Mouse (Mus musculus): ENCODE results near the gene Ece1. TPM values are rescaled to one million over a fixed set of nuclear protein-coding genes. Genes with fewer than 3 reads are reported as not detected.

Gene Ece1
- total and polyA plus RNA-seq, 3 experiments = under 0.01 to 0.02 TPM; not detected in 1

DNA sequence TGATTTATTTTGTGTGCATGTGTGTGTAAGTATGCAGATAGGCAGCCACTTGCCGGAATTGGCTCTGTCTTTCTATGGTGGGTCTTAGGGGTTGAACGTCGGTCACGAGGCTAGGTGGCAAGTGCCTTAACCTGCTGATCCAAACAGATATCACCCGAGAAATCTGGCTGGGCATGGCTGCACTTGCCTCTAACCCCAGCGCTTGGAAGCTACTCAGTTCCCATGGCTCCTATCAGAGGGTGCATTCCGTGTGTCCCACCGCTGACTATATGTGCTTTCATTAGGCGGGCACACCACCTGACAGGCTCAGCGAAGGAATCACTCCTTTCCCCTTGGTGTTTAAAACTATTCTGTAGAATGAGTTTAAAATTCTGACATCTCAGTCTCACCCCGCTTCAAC is 30.4 kb upstream of the Ece1 start:
- no peak for DNase-seq (ENCODE audit: low spot score)
- no peaks in the 10 kb centered on the region for H3K9me3 ChIP-seq (replicated peaks)
- no peak for ATAC-seq (ENCODE audit: extremely low read depth, insufficient number of reproducible peaks, low FRiP score, poor library complexity, severe bottlenecking)
- 0 out of 2 replicates have a peak, but pooled peaks cover 3% of the 10 kb centered on the region for H3K27me3 ChIP-seq (ENCODE audit: insufficient read depth, low read length)
- H3K36me3 ChIP-seq (replicated peaks) = no peaks in the 10 kb centered on the region
- H3K4me1 ChIP-seq (ENCODE audit: insufficient read depth, low read depth, low read length) = no peaks in the 10 kb centered on the region
- no peak overlapping the region for H3K4me3 ChIP-seq (ENCODE audit: low read depth, low read length)
- TF ChIP-seq TAL1 (conservative IDR thresholded peaks at IDR 0.05; ENCODE audit: low read depth, low read length) (no peak), POLR2AphosphoS5 (IDR thresholded peaks at IDR 0.05; ENCODE audit: insufficient replicate concordance, low read depth, low read length) (no peak), CTCF (IDR thresholded peaks at IDR 0.05; ENCODE audit: low read depth, low read length) (no peak), GATA2 (IDR thresholded peaks at IDR 0.05; ENCODE audit: borderline replicate concordance, low read depth, low read length) (no peak), GATA1 (IDR thresholded peaks at IDR 0.05; ENCODE audit: borderline replicate concordance, low read length) (no peak)

DNA sequence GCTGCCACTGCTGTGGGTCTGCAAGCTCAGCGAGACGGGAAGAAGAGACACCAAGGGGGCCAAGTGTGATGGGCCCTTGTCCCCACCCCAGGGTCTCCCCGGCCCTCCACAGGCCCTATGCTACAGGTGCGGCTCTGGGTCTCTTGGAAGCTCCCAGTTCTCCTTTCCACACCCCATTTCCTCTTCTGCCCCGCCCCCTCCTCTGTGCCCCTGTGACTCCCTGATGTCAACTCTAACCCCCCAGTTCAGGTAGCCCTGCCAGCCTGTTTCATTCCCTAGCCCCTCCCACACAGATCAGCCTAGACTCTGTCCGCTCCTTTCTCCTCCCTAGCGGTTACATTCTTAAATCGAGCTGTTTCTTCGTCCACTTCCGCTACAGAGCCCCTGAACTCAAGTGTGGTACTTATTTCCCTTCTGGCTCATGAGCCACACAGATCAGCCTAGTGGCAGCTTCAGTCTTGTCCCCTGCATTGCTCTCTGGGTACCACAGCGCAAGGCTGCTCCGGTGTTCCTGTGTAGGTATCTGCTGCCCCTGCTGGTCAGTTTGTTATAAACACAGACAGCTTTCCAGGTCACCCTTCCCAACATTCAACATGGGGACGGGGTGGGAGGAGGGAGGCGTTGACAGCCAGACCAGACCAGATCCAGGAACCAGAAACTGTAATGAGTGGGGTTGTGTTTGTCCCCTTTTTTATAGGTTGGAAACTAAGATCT is 26.3 kb upstream of the Ece1 start:
- H3K27me3 ChIP-seq (ENCODE audit: insufficient read depth, low read length) = 0 out of 2 replicates have a peak, but pooled peaks cover 3% of the 10 kb centered on the region
- no peaks in the 10 kb centered on the region for H3K9me3 ChIP-seq (replicated peaks)
- no peaks in the 10 kb centered on the region for H3K36me3 ChIP-seq (replicated peaks)
- TF ChIP-seq GATA1 (IDR thresholded peaks at IDR 0.05; ENCODE audit: borderline replicate concordance, low read length) (no peak), GATA2 (IDR thresholded peaks at IDR 0.05; ENCODE audit: borderline replicate concordance, low read depth, low read length) (no peak), CTCF (IDR thresholded peaks at IDR 0.05; ENCODE audit: low read depth, low read length) (no peak), TAL1 (conservative IDR thresholded peaks at IDR 0.05; ENCODE audit: low read depth, low read length) (no peak), POLR2AphosphoS5 (IDR thresholded peaks at IDR 0.05; ENCODE audit: insufficient replicate concordance, low read depth, low read length) (no peak)
- no peak overlapping the region for H3K4me3 ChIP-seq (ENCODE audit: low read depth, low read length)
- H3K4me1 ChIP-seq (ENCODE audit: insufficient read depth, low read depth, low read length) = no peaks in the 10 kb centered on the region
- ATAC-seq (ENCODE audit: extremely low read depth, insufficient number of reproducible peaks, low FRiP score, poor library complexity, severe bottlenecking) = no peak
- DNase-seq (ENCODE audit: low spot score) = no peak

DNA sequence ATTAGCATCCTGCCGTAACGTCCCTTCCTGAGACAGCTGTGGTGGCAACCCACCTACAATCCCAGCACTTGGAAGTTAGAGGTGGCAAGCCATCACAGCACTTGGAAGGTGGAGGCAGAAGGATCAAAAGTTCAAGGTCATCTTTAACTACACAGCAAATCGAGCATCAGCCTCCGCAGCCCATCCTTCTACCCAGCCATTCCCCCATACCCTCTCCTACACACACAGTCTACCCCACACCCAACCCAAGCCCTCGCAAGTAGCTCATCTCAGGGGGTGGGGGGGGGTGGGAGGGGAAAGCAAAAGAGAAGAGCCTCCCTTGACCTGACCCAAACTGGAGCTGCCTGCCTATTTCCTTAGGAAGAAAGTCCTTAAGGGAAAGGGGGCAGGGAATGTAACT is 25.3 kb upstream of the Ece1 start:
- Histone ChIP-seq H3K9me3 (replicated peaks) (no peaks in the 10 kb centered on the region), H3K36me3 (replicated peaks) (no peaks in the 10 kb centered on the region), H3K4me3 (ENCODE audit: low read depth, low read length) (no peak overlapping the region), H3K27me3 (ENCODE audit: insufficient read depth, low read length) (0 out of 2 replicates have a peak, but pooled peaks cover 3% of the 10 kb centered on the region), H3K4me1 (ENCODE audit: insufficient read depth, low read depth, low read length) (no peaks in the 10 kb centered on the region)
- DNase-seq (ENCODE audit: low spot score) (no peak), ATAC-seq (ENCODE audit: extremely low read depth, insufficient number of reproducible peaks, low FRiP score, poor library complexity, severe bottlenecking) (no peak)
- TF ChIP-seq GATA2 (IDR thresholded peaks at IDR 0.05; ENCODE audit: borderline replicate concordance, low read depth, low read length) (no peak), POLR2AphosphoS5 (IDR thresholded peaks at IDR 0.05; ENCODE audit: insufficient replicate concordance, low read depth, low read length) (no peak), CTCF (IDR thresholded peaks at IDR 0.05; ENCODE audit: low read depth, low read length) (no peak), TAL1 (conservative IDR thresholded peaks at IDR 0.05; ENCODE audit: low read depth, low read length) (no peak), GATA1 (IDR thresholded peaks at IDR 0.05; ENCODE audit: borderline replicate concordance, low read length) (no peak)

DNA sequence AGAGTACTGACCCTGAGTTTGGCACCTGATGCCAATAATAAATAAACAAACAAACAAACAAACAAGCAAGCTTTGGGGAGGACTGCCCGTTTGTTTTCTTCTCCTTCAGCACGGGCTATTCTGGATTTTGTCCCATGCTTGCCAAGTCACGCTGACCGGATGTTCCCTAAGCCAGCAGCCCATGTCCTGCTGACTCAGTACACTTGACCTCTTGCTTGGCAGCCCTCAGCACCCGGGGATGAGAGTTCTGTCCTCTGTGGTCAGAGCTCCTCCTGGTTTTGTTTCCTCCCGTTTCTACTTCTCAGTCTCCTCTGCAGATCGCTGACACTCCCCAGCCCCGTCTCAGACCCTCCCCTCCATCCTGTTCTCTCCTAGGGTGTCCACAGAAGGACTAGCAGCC is 24.2 kb upstream of the Ece1 start:
- Histone ChIP-seq H3K27me3 (ENCODE audit: insufficient read depth, low read length) (no peaks in the 10 kb centered on the region), H3K9me3 (replicated peaks) (no peaks in the 10 kb centered on the region), H3K4me3 (ENCODE audit: low read depth, low read length) (no peak overlapping the region), H3K4me1 (ENCODE audit: insufficient read depth, low read depth, low read length) (no peaks in the 10 kb centered on the region), H3K36me3 (replicated peaks) (no peaks in the 10 kb centered on the region)
- ATAC-seq (ENCODE audit: extremely low read depth, insufficient number of reproducible peaks, low FRiP score, poor library complexity, severe bottlenecking) (no peak), DNase-seq (ENCODE audit: low spot score) (no peak)
- TF ChIP-seq CTCF (IDR thresholded peaks at IDR 0.05; ENCODE audit: low read depth, low read length) = no peak
- no peak for TF ChIP-seq GATA2 (IDR thresholded peaks at IDR 0.05; ENCODE audit: borderline replicate concordance, low read depth, low read length)
- no peak for TF ChIP-seq TAL1 (conservative IDR thresholded peaks at IDR 0.05; ENCODE audit: low read depth, low read length)
- no peak for TF ChIP-seq GATA1 (IDR thresholded peaks at IDR 0.05; ENCODE audit: borderline replicate concordance, low read length)
- TF ChIP-seq POLR2AphosphoS5 (IDR thresholded peaks at IDR 0.05; ENCODE audit: insufficient replicate concordance, low read depth, low read length) = no peak

DNA sequence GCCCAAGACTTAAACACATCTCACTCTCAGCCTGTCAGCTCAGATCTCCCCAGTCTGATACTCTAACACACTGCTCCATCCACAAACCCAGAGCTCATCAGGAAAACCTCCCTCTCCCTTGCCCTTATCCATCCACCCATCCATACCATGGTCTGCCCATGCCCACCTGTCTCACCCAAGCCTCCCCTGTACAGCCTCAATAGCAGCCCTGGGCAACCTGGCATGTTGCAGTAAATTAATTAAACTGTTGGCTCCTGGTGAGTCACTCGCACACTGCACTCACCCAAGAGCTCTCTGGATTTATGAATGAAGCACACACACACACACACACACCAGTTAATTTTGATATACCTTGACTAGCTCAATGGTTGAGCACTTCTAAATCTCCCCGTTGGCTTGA is 23.2 kb upstream of the Ece1 start:
- no peak overlapping the region for H3K4me3 ChIP-seq (ENCODE audit: low read depth, low read length)
- H3K4me1 ChIP-seq (ENCODE audit: insufficient read depth, low read depth, low read length) = no peaks in the 10 kb centered on the region
- H3K36me3 ChIP-seq (replicated peaks) = no peaks in the 10 kb centered on the region
- H3K9me3 ChIP-seq (replicated peaks) = no peaks in the 10 kb centered on the region
- ATAC-seq (ENCODE audit: extremely low read depth, insufficient number of reproducible peaks, low FRiP score, poor library complexity, severe bottlenecking) = no peak
- no peak for DNase-seq (ENCODE audit: low spot score)
- no peak for TF ChIP-seq GATA1 (IDR thresholded peaks at IDR 0.05; ENCODE audit: borderline replicate concordance, low read length)
- 0 out of 2 replicates have a peak, but pooled peaks cover 2% of the 10 kb centered on the region for H3K27me3 ChIP-seq (ENCODE audit: insufficient read depth, low read length)

DNA sequence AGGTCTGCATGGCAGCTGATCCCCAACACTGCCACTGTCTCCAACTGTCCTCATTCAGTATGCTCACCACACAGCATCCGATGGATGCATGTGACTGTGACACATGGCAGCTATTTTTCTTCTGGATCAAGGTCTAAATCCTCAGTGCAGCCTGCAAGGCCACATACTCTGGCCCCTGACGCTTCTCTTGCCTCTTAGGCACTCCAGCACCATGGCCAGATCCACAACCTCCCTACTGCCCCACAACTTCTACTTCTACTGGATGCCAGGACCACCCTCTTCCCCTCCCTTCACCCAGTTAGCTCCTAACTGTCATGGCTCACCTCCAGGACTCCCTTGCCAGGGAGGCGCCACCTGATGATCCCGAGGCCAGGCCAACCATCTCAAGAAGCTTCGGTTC is 22.6 kb upstream of the Ece1 start:
- ATAC-seq (ENCODE audit: extremely low read depth, insufficient number of reproducible peaks, low FRiP score, poor library complexity, severe bottlenecking) = no peak
- Histone ChIP-seq H3K27me3 (ENCODE audit: insufficient read depth, low read length) (0 out of 2 replicates have a peak, but pooled peaks cover 2% of the 10 kb centered on the region), H3K9me3 (replicated peaks) (no peaks in the 10 kb centered on the region), H3K4me1 (ENCODE audit: insufficient read depth, low read depth, low read length) (no peaks in the 10 kb centered on the region), H3K4me3 (ENCODE audit: low read depth, low read length) (no peak overlapping the region), H3K36me3 (replicated peaks) (no peaks in the 10 kb centered on the region)
- TF ChIP-seq GATA1 (IDR thresholded peaks at IDR 0.05; ENCODE audit: borderline replicate concordance, low read length) (no peak), GATA2 (IDR thresholded peaks at IDR 0.05; ENCODE audit: borderline replicate concordance, low read depth, low read length) (no peak), CTCF (IDR thresholded peaks at IDR 0.05; ENCODE audit: low read depth, low read length) (no peak), TAL1 (conservative IDR thresholded peaks at IDR 0.05; ENCODE audit: low read depth, low read length) (no peak), POLR2AphosphoS5 (IDR thresholded peaks at IDR 0.05; ENCODE audit: insufficient replicate concordance, low read depth, low read length) (no peak)
- no peak for DNase-seq (ENCODE audit: low spot score)

Data from G1E (cell line).